Mouse (Mus musculus) C2C12 (cell line): ENCODE measurements around the gene Grid1. TPM values are rescaled to one million over a fixed set of nuclear protein-coding genes. Genes with fewer than 3 reads are reported as not detected.

Experiments used
- H3K27me3 ChIP-seq: one replicate; pipeline ENCODE4 v1.6.1; 2011; ENCODE audit not compliant: control insufficient read depth, insufficient read depth, insufficient read length
- H3K36me3 ChIP-seq: one replicate; pipeline ENCODE4 v1.6.1; 2011; ENCODE audit not compliant: control insufficient read depth, insufficient read depth
- H3K4me3 ChIP-seq: one replicate; pipeline ENCODE4 v1.5.1; 2011; ENCODE audit warnings: mild to moderate bottlenecking, control low read depth; ENCODE audit not compliant: poor library complexity, insufficient read depth, severe bottlenecking
- H3K79me2 ChIP-seq: one replicate; pipeline ENCODE4 v1.6.1; 2011; ENCODE audit not compliant: control insufficient read depth, insufficient read depth
- H3K79me3 ChIP-seq: one replicate; pipeline ENCODE4 v1.6.1; 2011; ENCODE audit warnings: low read depth, control low read depth
- H3ac ChIP-seq: one replicate; pipeline ENCODE3; 2011; ENCODE audit warnings: low read depth; ENCODE audit not compliant: control insufficient read depth, insufficient read length
- CEBPB ChIP-seq: IDR thresholded peaks from one replicate; pipeline ENCODE4 v1.6.1; 2011; ENCODE audit warnings: low read depth, mild to moderate bottlenecking, control low read depth, moderate library complexity
- CTCF ChIP-seq: IDR thresholded peaks from one replicate; pipeline ENCODE4 v1.5.1; 2011; ENCODE audit not compliant: control insufficient read depth, insufficient read depth, insufficient read length
- FOSL1 ChIP-seq: IDR thresholded peaks from one replicate; pipeline ENCODE4 v1.8.0; 2011; ENCODE audit warnings: mild to moderate bottlenecking, low read length; ENCODE audit not compliant: poor library complexity, insufficient read depth, severe bottlenecking
- MAX ChIP-seq: IDR thresholded peaks from one replicate; pipeline ENCODE4 v1.6.1; 2011; ENCODE audit warnings: mild to moderate bottlenecking, control low read depth
- MYOD1 ChIP-seq: IDR thresholded peaks from one replicate; pipeline ENCODE4 v1.6.1; 2011; ENCODE audit warnings: low read depth; ENCODE audit not compliant: control insufficient read depth, insufficient read length
- MYOG ChIP-seq: IDR thresholded peaks from one replicate; pipeline ENCODE4 v1.6.1; 2011; ENCODE audit not compliant: control insufficient read depth, insufficient read length; ENCODE audit errors: extremely low read depth
- USF1 ChIP-seq: IDR thresholded peaks from one replicate; pipeline ENCODE4 v1.6.1; 2011; ENCODE audit warnings: low read depth, mild to moderate bottlenecking, control low read depth, moderate library complexity
- polyA plus RNA-seq: library from polyadenylated mRNA; unstranded; fragments of >200 nt; fragmentation: generic; extraction: Trizol; gene quantifications from one replicate; pipeline ENCODE4 v1.2.1, GENCODE M21; 2012; ENCODE audit warnings: missing spikeins

Grid1 gene
- polyA plus RNA-seq, 1 experiment, result 0.04 TPM

- TF ChIP-seq FOSL1, result no peak
- TF ChIP-seq CTCF, result no peak
- no peak for TF ChIP-seq MYOG
- no peak for TF ChIP-seq MYOD1
- TF ChIP-seq MAX, result no peak
- no peak for TF ChIP-seq CEBPB
- no peak for TF ChIP-seq USF1
- H3K4me3 ChIP-seq, result no peak overlapping the region
- no peaks in the 10 kb centered on the region for H3K79me2 ChIP-seq
- H3K79me3 ChIP-seq, result no peaks in the 10 kb centered on the region
- no peaks in the 10 kb centered on the region for H3K27me3 ChIP-seq
- H3ac ChIP-seq, result no peak overlapping the region
- H3K36me3 ChIP-seq, result no peaks in the 10 kb centered on the region
These were observed 682.4 kb downstream of the Grid1 start for GRCm38 (mm10) chr14:35502324-35502723.

GRCm38 (mm10) chr14:35519402-35519801, 699.5 kb downstream of the Grid1 start:
- no peaks in the 10 kb centered on the region for H3K27me3 ChIP-seq
- TF ChIP-seq USF1 (peak; percentile 64), MYOD1 (no peak)
- H3K36me3 ChIP-seq, result no peaks in the 10 kb centered on the region
- H3K4me3 ChIP-seq, result no peak overlapping the region
- no peak overlapping the region for H3ac ChIP-seq
- H3K79me2 ChIP-seq, result no peaks in the 10 kb centered on the region
- H3K79me3 ChIP-seq, result no peaks in the 10 kb centered on the region

DNA sequence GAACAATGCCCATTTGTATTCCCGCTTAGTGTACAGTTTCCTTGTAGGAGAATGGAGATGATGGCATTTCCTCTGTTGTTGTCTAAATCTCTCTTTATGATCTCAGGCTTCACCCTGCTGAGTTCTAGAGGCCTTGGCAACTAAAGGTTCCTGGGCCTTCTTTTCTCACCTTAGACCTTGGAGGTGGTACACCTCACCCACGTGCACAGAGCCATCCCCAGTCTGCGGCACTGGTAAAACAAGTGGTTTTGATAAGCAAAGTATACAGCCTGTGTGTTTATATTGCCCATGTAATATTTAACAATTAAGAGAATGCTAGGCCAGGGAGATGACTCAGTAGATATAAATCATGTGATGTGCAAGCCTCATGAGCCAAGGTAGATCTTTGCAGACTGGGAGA, 718.9 kb downstream of the Grid1 start:
- Histone ChIP-seq H3K36me3 (no peaks in the 10 kb centered on the region), H3K27me3 (no peaks in the 10 kb centered on the region), H3K4me3 (no peak overlapping the region), H3K79me2 (no peaks in the 10 kb centered on the region), H3K79me3 (no peaks in the 10 kb centered on the region), H3ac (no peak overlapping the region)
- TF ChIP-seq USF1, result no peak
- no peak for TF ChIP-seq MYOD1

DNA sequence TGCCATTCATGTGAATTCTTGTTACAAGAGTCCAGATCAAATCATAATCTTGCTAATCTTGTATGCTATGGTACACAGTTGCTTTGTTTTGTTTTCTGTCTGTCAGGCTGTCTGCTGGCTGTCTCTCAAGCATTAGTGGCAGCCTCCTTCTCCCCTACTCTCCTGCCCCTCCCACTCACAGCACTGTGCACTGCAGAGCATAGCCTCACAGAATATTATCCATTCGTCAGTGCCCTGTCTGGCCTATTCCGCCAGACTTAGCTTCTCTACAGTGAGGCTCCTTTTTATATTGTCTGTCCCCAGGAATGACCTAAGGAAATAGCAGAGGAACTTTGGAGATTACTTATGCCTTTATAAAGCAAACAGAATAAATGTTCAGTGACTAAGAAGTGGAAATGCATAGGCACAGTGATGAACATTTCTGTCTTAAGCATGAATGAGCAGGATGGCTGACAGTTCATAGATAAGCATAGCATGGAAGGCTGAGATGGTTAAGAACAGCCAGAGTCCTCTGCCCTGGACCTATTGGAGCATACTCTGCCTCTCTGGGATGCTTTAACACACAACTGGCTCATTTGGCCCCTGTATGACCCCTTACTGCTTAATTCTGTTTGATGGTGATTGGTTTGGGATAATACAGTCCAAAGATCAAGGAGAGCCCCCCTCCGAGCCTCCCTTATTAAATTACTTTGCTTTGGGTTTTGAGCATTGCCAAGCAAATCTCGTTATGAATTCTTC, 721.5 kb downstream of the Grid1 start:
- no peaks in the 10 kb centered on the region for H3K27me3 ChIP-seq

GRCm38 (mm10) chr14:35541992-35542380, 722.1 kb downstream of the Grid1 start:
- no peaks in the 10 kb centered on the region for H3K36me3 ChIP-seq
- H3K4me3 ChIP-seq, result no peak overlapping the region
- H3K79me2 ChIP-seq, result no peaks in the 10 kb centered on the region
- H3K79me3 ChIP-seq, result no peaks in the 10 kb centered on the region
- no peaks in the 10 kb centered on the region for H3K27me3 ChIP-seq
- no peak for TF ChIP-seq USF1
- TF ChIP-seq MYOD1, result no peak
- no peak for TF ChIP-seq FOSL1
- TF ChIP-seq MYOG, result no peak
- TF ChIP-seq MAX, result no peak
- no peak for TF ChIP-seq CTCF
- H3ac ChIP-seq, result no peak overlapping the region

More for the DNA sequence above, 721.5 kb downstream of the Grid1 start:
- no peak overlapping the region for H3ac ChIP-seq
- H3K4me3 ChIP-seq, result no peak overlapping the region
- H3K79me2 ChIP-seq, result no peaks in the 10 kb centered on the region
- no peak for TF ChIP-seq USF1
- TF ChIP-seq CTCF, result no peak
- no peak for TF ChIP-seq MYOD1
- no peaks in the 10 kb centered on the region for H3K79me3 ChIP-seq
- H3K36me3 ChIP-seq, result no peaks in the 10 kb centered on the region

DNA sequence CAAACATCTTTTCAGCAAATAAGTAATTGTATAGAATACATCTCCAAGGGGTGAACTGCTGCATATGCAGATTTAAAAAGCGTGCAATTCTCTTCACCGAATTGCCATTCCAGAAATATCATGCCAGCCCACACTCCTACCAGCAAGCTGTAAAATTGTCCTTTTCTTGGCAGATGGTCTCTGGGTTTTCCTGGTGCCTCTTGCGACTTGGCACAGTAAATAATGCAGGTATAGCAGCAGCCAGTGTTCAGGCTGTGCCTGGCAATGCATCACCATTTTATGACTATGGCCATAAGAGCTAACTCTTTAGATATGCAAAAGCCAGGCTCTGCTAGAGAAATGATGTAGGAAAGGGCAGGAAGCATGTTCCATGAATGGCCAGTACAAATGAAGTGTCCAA, 734.4 kb downstream of the Grid1 start:
- Histone ChIP-seq H3K4me3 (no peak overlapping the region), H3ac (no peak overlapping the region), H3K27me3 (no peaks in the 10 kb centered on the region), H3K36me3 (no peaks in the 10 kb centered on the region), H3K79me3 (no peaks in the 10 kb centered on the region), H3K79me2 (no peaks in the 10 kb centered on the region)
- no peak for TF ChIP-seq MYOD1
- no peak for TF ChIP-seq CEBPB
- no peak for TF ChIP-seq USF1
- no peak for TF ChIP-seq MAX
- no peak for TF ChIP-seq MYOG
- no peak for TF ChIP-seq FOSL1
- no peak for TF ChIP-seq CTCF
